Mouse (Mus musculus): ENCODE measurements around the gene Man2a1. TPM values are rescaled to one million over a fixed set of nuclear protein-coding genes. Genes with fewer than 3 reads are reported as not detected.

Gene Man2a1
- polyA plus RNA-seq, 1 experiment from 2014 or later = 11.5 TPM

DNA sequence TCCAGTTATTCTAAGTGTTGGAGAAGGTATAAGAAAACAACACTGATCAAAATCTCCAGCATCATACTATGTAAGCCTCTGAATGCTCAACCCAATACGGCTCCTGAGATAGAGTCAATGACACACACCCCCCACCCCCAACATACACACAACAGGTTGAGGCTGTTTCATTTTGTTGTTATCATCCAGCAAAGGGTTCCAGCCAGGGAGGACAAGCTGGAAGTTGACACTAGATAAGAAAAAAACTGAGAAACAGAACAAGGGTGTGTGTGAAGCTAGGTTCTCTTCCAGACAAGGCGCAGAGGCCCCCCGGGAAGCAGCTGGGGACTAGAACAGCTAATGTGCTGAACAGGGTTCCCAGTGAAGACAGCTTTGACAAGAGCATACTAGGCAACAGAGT, 33.0 kb upstream of the Man2a1 start:
- Histone ChIP-seq H3K4me2 (ENCODE audit: low read depth, low read length) (no peak overlapping the region), H3K27ac (ENCODE audit: low read depth) (no peak overlapping the region), H3K27me3 (ENCODE audit: insufficient read depth, low read length) (no peaks in the 10 kb centered on the region), H3K36me3 (replicated peaks; ENCODE audit: insufficient read depth, low read length) (no peaks in the 10 kb centered on the region), H3K9me3 (ENCODE audit: low read length) (no peaks in the 10 kb centered on the region), H3K9ac (replicated peaks) (no peak overlapping the region), H3K4me3 (ENCODE audit: low read depth, low read length) (no peak overlapping the region), H3K4me1 (ENCODE audit: insufficient read depth) (no peaks in the 10 kb centered on the region)
- WGBS (ENCODE audit: insufficient replicate concordance) = 48% methylated on average over 3 of the region's 3 CpGs
- ATAC-seq (peak; percentile 92), DNase-seq (no peak)
- peak; percentile 86 for TF ChIP-seq EP300 (IDR thresholded peaks at IDR 0.05; ENCODE audit: low read depth)
- no peak for TF ChIP-seq CTCF (IDR thresholded peaks at IDR 0.05; ENCODE audit: low read depth)

DNA sequence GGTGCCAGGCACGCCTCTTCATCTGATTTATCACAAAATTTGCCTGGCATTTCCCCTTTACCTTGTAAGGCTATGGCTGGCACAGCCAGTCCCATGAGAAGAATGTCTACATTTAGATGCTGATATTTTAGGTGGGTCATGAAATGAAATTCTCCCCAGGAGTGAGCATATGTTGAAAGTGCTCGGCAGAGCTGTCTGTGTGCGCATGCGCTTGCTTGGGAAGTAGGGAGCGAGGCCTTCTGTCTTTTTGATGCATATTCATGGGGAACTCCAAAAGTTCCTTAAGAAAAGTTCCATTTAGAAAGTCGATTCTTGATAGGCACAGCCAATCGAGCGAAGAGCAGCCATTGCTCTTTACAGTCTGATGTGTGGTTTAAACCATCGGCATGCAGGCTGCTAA, 26.6 kb upstream of the Man2a1 start:
- WGBS (ENCODE audit: insufficient replicate concordance) = 89% methylated on average over 9 of the region's 9 CpGs

DNA sequence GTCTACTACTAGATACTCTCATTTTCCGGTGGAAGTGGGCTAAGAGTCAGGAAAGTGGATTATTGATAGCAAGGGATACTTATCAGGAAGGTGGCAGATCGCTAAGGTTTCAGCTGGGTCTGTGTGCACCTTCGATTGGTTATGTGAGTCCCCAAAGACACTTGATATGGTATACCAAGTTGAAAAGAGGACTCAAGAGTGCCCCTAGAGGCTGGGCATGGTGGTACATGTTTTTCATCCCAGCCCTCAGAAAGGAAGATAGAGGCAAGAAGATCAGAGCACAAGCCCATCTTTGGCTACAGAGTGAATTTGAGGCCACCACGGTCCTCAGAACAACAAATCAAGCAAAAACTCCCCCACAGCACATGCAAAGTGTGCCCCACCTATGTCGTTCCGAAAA, 25.3 kb upstream of the Man2a1 start:
- Histone ChIP-seq H3K27me3 (ENCODE audit: insufficient read depth, low read length) (no peaks in the 10 kb centered on the region), H3K27ac (ENCODE audit: low read depth) (no peak overlapping the region), H3K4me1 (ENCODE audit: insufficient read depth) (peaks cover 19% of the 10 kb centered on the region), H3K36me3 (replicated peaks; ENCODE audit: insufficient read depth, low read length) (no peaks in the 10 kb centered on the region), H3K4me3 (ENCODE audit: low read depth, low read length) (no peak overlapping the region), H3K4me2 (ENCODE audit: low read depth, low read length) (no peak overlapping the region), H3K9ac (replicated peaks) (no peak overlapping the region), H3K9me3 (ENCODE audit: low read length) (no peaks in the 10 kb centered on the region)
- WGBS (ENCODE audit: insufficient replicate concordance) = 70% methylated on average over 6 of the region's 6 CpGs
- ATAC-seq (no peak), DNase-seq (peak; percentile 34)
- TF ChIP-seq EP300 (IDR thresholded peaks at IDR 0.05; ENCODE audit: low read depth) = no peak
- peak; percentile 55 for TF ChIP-seq CTCF (IDR thresholded peaks at IDR 0.05; ENCODE audit: low read depth)

More for the DNA sequence above, 26.6 kb upstream of the Man2a1 start:
- Histone ChIP-seq H3K4me1 (ENCODE audit: insufficient read depth) (peaks cover 11% of the 10 kb centered on the region), H3K27ac (ENCODE audit: low read depth) (no peak overlapping the region), H3K4me2 (ENCODE audit: low read depth, low read length) (no peak overlapping the region), H3K9ac (replicated peaks) (no peak overlapping the region), H3K36me3 (replicated peaks; ENCODE audit: insufficient read depth, low read length) (no peaks in the 10 kb centered on the region), H3K27me3 (ENCODE audit: insufficient read depth, low read length) (no peaks in the 10 kb centered on the region), H3K4me3 (ENCODE audit: low read depth, low read length) (no peak overlapping the region), H3K9me3 (ENCODE audit: low read length) (no peaks in the 10 kb centered on the region)
- no peak for ATAC-seq
- no peak for TF ChIP-seq CTCF (IDR thresholded peaks at IDR 0.05; ENCODE audit: low read depth)
- no peak for TF ChIP-seq EP300 (IDR thresholded peaks at IDR 0.05; ENCODE audit: low read depth)
- no peak for DNase-seq

DNA sequence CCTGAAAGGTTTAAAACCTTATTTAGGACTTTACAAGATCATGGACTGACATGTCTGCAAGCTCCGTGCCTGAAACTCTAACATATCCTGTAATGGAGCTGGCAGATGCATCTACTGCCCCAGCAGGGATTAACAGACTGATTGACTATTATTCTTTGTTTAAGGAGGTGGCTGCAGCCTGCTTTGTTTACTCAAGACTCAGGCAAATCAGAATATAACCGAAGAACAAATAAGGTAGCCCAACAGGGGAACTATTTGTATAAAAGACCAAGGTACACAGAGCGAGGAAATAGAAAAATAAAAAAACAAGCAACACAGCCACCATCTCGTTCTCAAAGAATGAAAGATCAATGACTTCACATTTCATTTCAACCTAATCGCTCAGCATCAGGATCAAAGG, 23.1 kb upstream of the Man2a1 start:
- Histone ChIP-seq H3K9me3 (ENCODE audit: low read length) (no peaks in the 10 kb centered on the region), H3K4me2 (ENCODE audit: low read depth, low read length) (peak overlapping the region; percentile 26; the same call in 1 of the 2 replicates), H3K4me1 (ENCODE audit: insufficient read depth) (peaks cover 19% of the 10 kb centered on the region), H3K9ac (replicated peaks) (no peak overlapping the region), H3K36me3 (replicated peaks; ENCODE audit: insufficient read depth, low read length) (no peaks in the 10 kb centered on the region), H3K4me3 (ENCODE audit: low read depth, low read length) (no peak overlapping the region), H3K27me3 (ENCODE audit: insufficient read depth, low read length) (no peaks in the 10 kb centered on the region), H3K27ac (ENCODE audit: low read depth) (no peak overlapping the region)
- ATAC-seq = peak; percentile 31; the same call in 1 of the 2 replicates
- no peak for TF ChIP-seq EP300 (IDR thresholded peaks at IDR 0.05; ENCODE audit: low read depth)
- DNase-seq = no peak
- 39% methylated on average over 5 of the region's 5 CpGs for WGBS (ENCODE audit: insufficient replicate concordance)

DNA sequence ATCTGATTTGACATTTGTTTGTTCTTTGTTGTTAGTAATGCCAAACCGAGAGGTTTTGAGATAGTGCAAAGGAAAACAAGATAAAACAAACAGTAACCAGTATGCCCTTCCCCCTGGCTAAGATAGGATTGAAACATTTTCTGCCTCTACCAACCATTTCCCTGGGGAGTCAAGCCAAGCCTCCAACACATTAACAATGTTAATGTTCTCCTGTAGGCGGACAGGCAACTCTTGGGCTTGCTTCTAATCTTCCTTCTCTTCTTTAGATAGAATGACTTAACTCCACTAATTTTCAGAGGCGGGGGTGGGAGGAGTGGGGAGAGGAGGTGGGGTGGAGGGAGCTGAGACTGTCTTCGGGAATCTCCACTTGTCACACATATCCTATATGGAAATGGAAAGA, 22.2 kb upstream of the Man2a1 start:
- no peak for DNase-seq
- TF ChIP-seq CTCF (IDR thresholded peaks at IDR 0.05; ENCODE audit: low read depth) (no peak), EP300 (IDR thresholded peaks at IDR 0.05; ENCODE audit: low read depth) (no peak)
- no peak overlapping the region for H3K27ac ChIP-seq (ENCODE audit: low read depth)

DNA sequence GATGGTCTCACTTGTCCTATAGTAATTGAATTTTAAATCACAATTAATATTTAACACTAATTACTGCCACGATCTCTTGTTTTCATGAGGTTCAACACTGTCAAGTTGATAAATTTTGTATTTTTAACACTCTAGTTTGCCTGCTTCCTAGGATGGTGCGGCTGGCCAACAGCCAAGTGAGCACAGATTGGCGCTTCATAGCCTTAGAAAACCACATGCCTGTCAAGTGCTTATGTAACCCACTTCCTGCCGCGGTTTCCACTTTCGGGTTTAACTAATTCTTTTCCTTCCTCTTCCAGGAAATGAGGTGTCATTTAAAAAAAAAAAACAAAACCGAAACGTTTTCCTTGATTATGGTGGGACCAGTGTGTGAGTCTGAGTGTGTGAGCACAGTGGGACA, 20.8 kb upstream of the Man2a1 start:
- WGBS (ENCODE audit: insufficient replicate concordance) = 23% methylated on average over 8 of the region's 8 CpGs
- Histone ChIP-seq H3K27me3 (ENCODE audit: insufficient read depth, low read length) (no peaks in the 10 kb centered on the region), H3K9ac (replicated peaks) (no peak overlapping the region), H3K36me3 (replicated peaks; ENCODE audit: insufficient read depth, low read length) (no peaks in the 10 kb centered on the region), H3K9me3 (ENCODE audit: low read length) (no peaks in the 10 kb centered on the region), H3K4me1 (ENCODE audit: insufficient read depth) (peaks cover 19% of the 10 kb centered on the region), H3K4me2 (ENCODE audit: low read depth, low read length) (no peak overlapping the region; the same call in 1 of the 2 replicates), H3K27ac (ENCODE audit: low read depth) (no peak overlapping the region), H3K4me3 (ENCODE audit: low read depth, low read length) (no peak overlapping the region)
- TF ChIP-seq CTCF (IDR thresholded peaks at IDR 0.05; ENCODE audit: low read depth) (no peak), EP300 (IDR thresholded peaks at IDR 0.05; ENCODE audit: low read depth) (no peak)
- DNase-seq (peak; percentile 44), ATAC-seq (no peak)

More for the DNA sequence above, 22.2 kb upstream of the Man2a1 start:
- Histone ChIP-seq H3K27me3 (ENCODE audit: insufficient read depth, low read length) (no peaks in the 10 kb centered on the region), H3K9me3 (ENCODE audit: low read length) (no peaks in the 10 kb centered on the region), H3K36me3 (replicated peaks; ENCODE audit: insufficient read depth, low read length) (no peaks in the 10 kb centered on the region), H3K4me1 (ENCODE audit: insufficient read depth) (peaks cover 19% of the 10 kb centered on the region), H3K4me3 (ENCODE audit: low read depth, low read length) (no peak overlapping the region), H3K4me2 (ENCODE audit: low read depth, low read length) (no peak overlapping the region), H3K9ac (replicated peaks) (no peak overlapping the region)
- WGBS (ENCODE audit: insufficient replicate concordance) = 25% methylated on average over 4 of the region's 4 CpGs
- ATAC-seq = no peak

DNA sequence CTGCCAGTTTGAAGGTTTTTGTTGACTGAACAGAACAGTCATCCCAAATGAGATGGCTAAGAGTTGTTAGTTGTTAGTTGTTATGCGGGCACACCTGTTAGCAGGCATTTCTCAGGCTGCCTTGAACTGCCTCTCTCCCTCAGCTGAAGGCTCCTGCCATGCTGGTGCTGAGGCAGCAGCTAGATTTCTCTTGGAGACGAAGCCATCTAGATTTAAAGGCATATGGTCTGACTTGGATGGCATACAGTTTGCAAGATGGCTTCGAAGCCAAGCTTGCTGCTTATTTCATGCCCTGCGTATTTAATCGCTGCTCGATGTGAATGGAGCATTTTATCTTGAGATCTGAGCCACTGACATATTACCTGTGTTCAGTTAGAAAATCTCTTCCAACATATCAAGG, 19.4 kb upstream of the Man2a1 start:
- H3K9me3 ChIP-seq (ENCODE audit: low read length) = no peaks in the 10 kb centered on the region
- no peaks in the 10 kb centered on the region for H3K36me3 ChIP-seq (replicated peaks; ENCODE audit: insufficient read depth, low read length)
- WGBS (ENCODE audit: insufficient replicate concordance) = 82% methylated on average over 6 of the region's 6 CpGs

More for the DNA sequence above, 19.4 kb upstream of the Man2a1 start:
- Histone ChIP-seq H3K9ac (replicated peaks) (no peak overlapping the region), H3K4me1 (ENCODE audit: insufficient read depth) (peaks cover 19% of the 10 kb centered on the region), H3K4me3 (ENCODE audit: low read depth, low read length) (no peak overlapping the region), H3K4me2 (ENCODE audit: low read depth, low read length) (no peak overlapping the region), H3K27ac (ENCODE audit: low read depth) (no peak overlapping the region), H3K27me3 (ENCODE audit: insufficient read depth, low read length) (no peaks in the 10 kb centered on the region)
- DNase-seq (no peak), ATAC-seq (no peak)
- TF ChIP-seq CTCF (IDR thresholded peaks at IDR 0.05; ENCODE audit: low read depth) (no peak), EP300 (IDR thresholded peaks at IDR 0.05; ENCODE audit: low read depth) (no peak)

Data from liver, postnatal 0 days (tissue).